Mouse (Mus musculus) heart, embryonic 14.5 days (tissue): ENCODE results near the gene Cdx2. TPM values are rescaled to one million over a fixed set of nuclear protein-coding genes. Genes with fewer than 3 reads are reported as not detected.

Experiments
- ATAC-seq: fragments of 200-750 bp; cut with Nextera tagmentation; 2 replicates; pipeline ENCODE4 v1.8.0; 2017; ENCODE audit warnings: low read depth, moderate TSS enrichment; ENCODE audit not compliant: insufficient number of reproducible peaks, insufficient read depth, low FRiP score
- H3K27ac ChIP-seq, 2 experiments: fragments of 200-500 bp in 1 of 2; fragments of 300-500 bp in 1 of 2; sonication (generic) in 1 of 2; replicated peaks in 1 of 2; 2 replicates each; pipeline ENCODE4 v1.5.1; 2012 to 2014; ENCODE audit warnings: low read depth in 2 of 2, low read length in 2 of 2, control low read depth in 1 of 2, mild to moderate bottlenecking in 1 of 2, mixed read lengths in 1 of 2; ENCODE audit not compliant: control insufficient read depth in 1 of 2, insufficient read depth in 1 of 2
- H3K27me3 ChIP-seq: fragments of 300-500 bp; sonication (generic); 2 replicates; pipeline ENCODE4 v1.6.1; 2014; ENCODE audit warnings: mild to moderate bottlenecking, low read length, control low read depth; ENCODE audit not compliant: control insufficient read depth, insufficient read depth
- H3K36me3 ChIP-seq: fragments of 300-500 bp; sonication (generic); 2 replicates; pipeline ENCODE4 v1.6.1; 2014; ENCODE audit warnings: mild to moderate bottlenecking, control low read depth, low read length, mixed read lengths; ENCODE audit not compliant: control insufficient read depth, insufficient read depth
- H3K4me1 ChIP-seq, 2 experiments: fragments of 200-500 bp in 1 of 2; fragments of 300-500 bp in 1 of 2; sonication (generic) in 1 of 2; 2 replicates each; pipeline ENCODE4 v1.6.1; 2012 to 2014; ENCODE audit warnings: low read length in 2 of 2, control low read depth in 1 of 2, mixed read lengths in 1 of 2; ENCODE audit not compliant: control insufficient read depth in 2 of 2, insufficient read depth in 2 of 2
- H3K4me2 ChIP-seq: fragments of 300-500 bp; sonication (generic); 2 replicates; pipeline ENCODE4 v1.6.1; 2014; ENCODE audit warnings: mild to moderate bottlenecking, low read length
- H3K4me3 ChIP-seq, 2 experiments: fragments of 200-500 bp in 1 of 2; fragments of 300-500 bp in 1 of 2; sonication (generic) in 1 of 2; 2 replicates each; pipeline ENCODE4 v1.5.1; 2012 to 2014; ENCODE audit warnings: low read length in 2 of 2, mild to moderate bottlenecking in 2 of 2, control low read depth in 1 of 2, low read depth in 1 of 2, moderate library complexity in 1 of 2; ENCODE audit not compliant: control insufficient read depth in 1 of 2, insufficient read depth in 1 of 2
- H3K9ac ChIP-seq: fragments of 300-500 bp; sonication (generic); 2 replicates; pipeline ENCODE4 v1.6.1; 2014; ENCODE audit warnings: mild to moderate bottlenecking, low read length
- H3K9me3 ChIP-seq: fragments of 300-500 bp; sonication (generic); 2 replicates; pipeline ENCODE4 v1.6.1; 2016; ENCODE audit warnings: low read length, control low read depth; ENCODE audit not compliant: control insufficient read depth
- WGBS: fragments of 180-500 bp; shearing (Covaris S2); extraction: QIAGEN DNeasy Blood & Tissue Kit; methylation state at CpG from one replicate; pipeline ENCODE4 v1.1.7; 2014; 5-methylcytosine and 5-hydroxymethylcytosine counted together
- polyA plus RNA-seq: library from polyadenylated mRNA; unstranded; fragments of >200 nt; fragmentation: Nextera tagmentation; extraction: Ambion mirVana; gene quantifications from 2 replicates; pipeline ENCODE4 v1.2.1, GENCODE M21; 2014

The Cdx2 gene
- polyA plus RNA-seq, result not detected in 2 replicates

GRCm38 (mm10) chr5:147306638-147307397 lies at the start of gene Cdx2:
TSS of gene Cdx2 (minus strand) at chr5:147307270.
- WGBS, result under 1% methylated on average over 61 of the region's 63 CpGs

GRCm38 (mm10) chr5:147356260-147357055 lies 49.4 kb upstream of the Cdx2 start:
- no peak overlapping the region for H3K27ac ChIP-seq
- no peak overlapping the region for H3K4me3 ChIP-seq
- no peak overlapping the region for H3K9ac ChIP-seq
- no peaks in the 10 kb centered on the region for H3K9me3 ChIP-seq
- no peaks in the 10 kb centered on the region for H3K4me1 ChIP-seq
- no peaks in the 10 kb centered on the region for H3K36me3 ChIP-seq
- ATAC-seq, result no peak
- H3K27me3 ChIP-seq, result no peaks in the 10 kb centered on the region
- WGBS, result 84% methylated on average over 13 of the region's 13 CpGs
- no peak overlapping the region for H3K4me2 ChIP-seq

More at GRCm38 (mm10) chr5:147306638-147307397, at the start of gene Cdx2:
- Histone ChIP-seq H3K4me1 (peaks cover 2 to 8% of the 10 kb centered on the region in 2 experiments; a peak in 3 of 4 replicates), H3K27me3 (peaks cover 100% of the 10 kb centered on the region), H3K27ac (no peak within 1 kb of the TSS), H3K4me2 (peak within 1 kb of the TSS; percentile 16; the same call in 1 of the 2 replicates), H3K9ac (no peak within 1 kb of the TSS), H3K4me3 (0 out of 4 replicates have a peak within 1 kb of the TSS, but pooled peaks of 1 of the 2 experiments have one; percentile 19), H3K36me3 (no peaks in the 10 kb centered on the region), H3K9me3 (no peaks in the 10 kb centered on the region)
- no peak for ATAC-seq

- Histone ChIP-seq H3K9ac (no peak overlapping the region), H3K27ac (no peak overlapping the region), H3K4me2 (no peak overlapping the region), H3K27me3 (no peaks in the 10 kb centered on the region), H3K4me1 (no peaks in the 10 kb centered on the region), H3K36me3 (no peaks in the 10 kb centered on the region), H3K4me3 (no peak overlapping the region), H3K9me3 (no peaks in the 10 kb centered on the region)
- WGBS, result 53% methylated on average over 3 of the region's 3 CpGs
- no peak for ATAC-seq
These were observed 48.7 kb upstream of the Cdx2 start for GRCm38 (mm10) chr5:147355788-147356187.

GRCm38 (mm10) chr5:147354985-147355384 lies 47.9 kb upstream of the Cdx2 start:
- no peaks in the 10 kb centered on the region for H3K4me1 ChIP-seq
- H3K27ac ChIP-seq, result no peak overlapping the region
- no peaks in the 10 kb centered on the region for H3K27me3 ChIP-seq
- 67% methylated on average over 8 of the region's 8 CpGs for WGBS
- no peak overlapping the region for H3K4me3 ChIP-seq
- H3K9ac ChIP-seq, result no peak overlapping the region
- H3K4me2 ChIP-seq, result no peak overlapping the region
- H3K36me3 ChIP-seq, result no peaks in the 10 kb centered on the region
- no peaks in the 10 kb centered on the region for H3K9me3 ChIP-seq
- no peak for ATAC-seq

- 59% methylated on average over 17 of the region's 17 CpGs for WGBS
- H3K27me3 ChIP-seq, result no peaks in the 10 kb centered on the region
- no peak overlapping the region for H3K4me3 ChIP-seq
- ATAC-seq, result no peak
- H3K36me3 ChIP-seq, result no peaks in the 10 kb centered on the region
- no peaks in the 10 kb centered on the region for H3K4me1 ChIP-seq
- no peak overlapping the region for H3K9ac ChIP-seq
- no peak overlapping the region for H3K4me2 ChIP-seq
- H3K9me3 ChIP-seq, result no peaks in the 10 kb centered on the region
- H3K27ac ChIP-seq, result no peak overlapping the region
These were observed 47.2 kb upstream of the Cdx2 start for GRCm38 (mm10) chr5:147354161-147354780.

- no peaks in the 10 kb centered on the region for H3K9me3 ChIP-seq
- WGBS, result 77% methylated on average over 8 of the region's 8 CpGs
- no peak for ATAC-seq
- no peaks in the 10 kb centered on the region for H3K4me1 ChIP-seq
- H3K27me3 ChIP-seq, result no peaks in the 10 kb centered on the region
- H3K36me3 ChIP-seq, result no peaks in the 10 kb centered on the region
- H3K9ac ChIP-seq, result no peak overlapping the region
- H3K4me2 ChIP-seq, result no peak overlapping the region
- H3K4me3 ChIP-seq, result no peak overlapping the region
- no peak overlapping the region for H3K27ac ChIP-seq
These were observed 44.9 kb upstream of the Cdx2 start for GRCm38 (mm10) chr5:147351931-147352330.

GRCm38 (mm10) chr5:147345981-147346380 lies 38.9 kb upstream of the Cdx2 start:
- no peaks in the 10 kb centered on the region for H3K27me3 ChIP-seq
- WGBS, result 57% methylated on average over 1 of the region's 1 CpGs
- H3K4me2 ChIP-seq, result no peak overlapping the region
- no peak for ATAC-seq
- no peak overlapping the region for H3K9ac ChIP-seq
- H3K4me1 ChIP-seq, result no peaks in the 10 kb centered on the region
- H3K4me3 ChIP-seq, result no peak overlapping the region
- no peaks in the 10 kb centered on the region for H3K36me3 ChIP-seq
- no peaks in the 10 kb centered on the region for H3K9me3 ChIP-seq
- H3K27ac ChIP-seq, result no peak overlapping the region
